Mouse (Mus musculus) kidney, adult 2 months (tissue): Measurements from ENCODE around the gene Nkain2.

Experiments used
- CTCF ChIP-seq: fragments of 200-500 bp; conservative IDR thresholded peaks from 2 replicates; pipeline ENCODE4 v1.5.1; 2011; ENCODE audit warnings: low read depth, mild to moderate bottlenecking, control low read depth, low read length, moderate library complexity, mixed read lengths; ENCODE audit not compliant: insufficient read depth, insufficient read length
- POLR2A ChIP-seq: fragments of 200-500 bp; IDR thresholded peaks from one replicate; pipeline ENCODE4 v1.6.1; 2011; ENCODE audit warnings: low read depth, low read length, control low read depth

GRCm38 (mm10) chr10:32052045-32052444, 838.2 kb downstream of the Nkain2 start:
- no peak for TF ChIP-seq POLR2A
- no peak for TF ChIP-seq CTCF
